Comparison of ENCODE assay signal across 17 mouse cellular contexts in the genomic region with DNA sequence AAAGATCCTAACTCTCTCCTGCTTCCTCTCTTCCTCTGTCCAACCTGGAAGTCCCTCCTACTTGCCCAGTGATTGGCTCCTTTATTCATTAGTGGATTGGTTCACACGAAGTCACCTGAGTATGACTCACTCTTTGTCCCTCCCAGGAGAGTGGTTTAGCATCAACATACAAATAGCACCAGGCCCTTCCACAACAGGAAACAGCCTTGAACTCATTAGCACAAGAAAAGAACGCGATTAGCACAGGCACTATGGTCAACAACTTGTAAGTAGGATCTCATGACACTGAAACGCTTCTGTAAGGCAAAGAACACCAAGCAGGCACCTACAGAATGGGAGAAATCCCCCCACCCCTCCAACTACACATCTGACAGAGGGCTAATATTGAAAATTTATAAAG.
"Had no signal": no experiment of that assay in that cellular context is flagged by ENCODE, and none has a peak within 500 bp of the region (broad histone marks: within the 10 kb centered on the region; RNA-seq: fewer than 3 reads in every experiment).

No protein-coding gene starts in this region.

- H3K4me1 ChIP-seq: limb, embryonic 10.5 days; limb, embryonic 13.5 days; liver, embryonic 12.5 days; liver, embryonic 15.5 days; lung, embryonic 15.5 days had no signal

- H3K9ac ChIP-seq: limb, embryonic 13.5 days; liver, embryonic 12.5 days; liver, embryonic 15.5 days; lung, embryonic 15.5 days had no signal

- H3K4me3 ChIP-seq: layer of hippocampus, adult 2 months; limb, embryonic 10.5 days; limb, embryonic 13.5 days; liver, embryonic 12.5 days; liver, embryonic 15.5 days; lung, embryonic 15.5 days had no signal

- H3K9me3 ChIP-seq: limb, embryonic 10.5 days; limb, embryonic 13.5 days; liver, embryonic 12.5 days; liver, embryonic 15.5 days; lung, embryonic 15.5 days had no signal

- H3K27me3 ChIP-seq: limb, embryonic 13.5 days; liver, embryonic 12.5 days; liver, embryonic 15.5 days; lung, embryonic 15.5 days had no signal

- H3K36me3 ChIP-seq: limb, embryonic 10.5 days; limb, embryonic 13.5 days; liver, embryonic 12.5 days; liver, embryonic 15.5 days; lung, embryonic 15.5 days had no signal

- ATAC-seq: liver, embryonic 12.5 days had no signal

- H3K4me2 ChIP-seq: limb, embryonic 13.5 days; liver, embryonic 12.5 days; liver, embryonic 15.5 days; lung, embryonic 15.5 days; midbrain, embryonic 11.5 days had no signal

- DNase-seq: kidney, postnatal 25 days; layer of hippocampus, adult 9-11 months; liver; lung, adult 18-20 months; lung, postnatal 10 days; lung, postnatal 36 days; midbrain, embryonic 14.5 days; thymus, adult 18-20 months; thymus, postnatal 4 days had no signal

- H3K27ac ChIP-seq: kidney, postnatal 0 days; layer of hippocampus, adult 2 months; limb, embryonic 10.5 days; limb, embryonic 13.5 days; liver, embryonic 12.5 days; liver, embryonic 15.5 days; lung, embryonic 15.5 days had no signal
